Comparison of ENCODE assay signal across 9 mouse cellular contexts in genomic region chr1:54979226-54979984, GRCm38 (mm10). TPM values are rescaled to one million over a fixed set of nuclear protein-coding genes. Genes with fewer than 3 reads are reported as not detected.
A peak's percentile ranks its signal among the peaks of the same experiment; 100 is the strongest.
DNase-seq lines count a peak whose midpoint lies in the region; ATAC-seq and TF ChIP-seq lines count a peak whose summit lies in the region.
"Had no signal": no experiment of that assay in that cellular context is flagged by ENCODE, and none has a peak within 500 bp of the region (broad histone marks: within the 10 kb centered on the region; RNA-seq: fewer than 3 reads in every experiment).

No protein-coding gene starts in this region.

- peak; percentile 58; the same call in 1 of the 2 replicates for ATAC-seq in lung, embryonic 14.5 days (ENCODE audit: insufficient read depth)
- peak; percentile 57 for ATAC-seq in forebrain, embryonic 16.5 days
- ATAC-seq in liver, postnatal 0 days: peak; percentile 59

- H3K4me2 ChIP-seq in lung, embryonic 14.5 days: no peak overlapping the region
- no peak overlapping the region for H3K4me2 ChIP-seq in forebrain, embryonic 16.5 days (ENCODE audit: low read length)
- H3K4me2 ChIP-seq in liver, postnatal 0 days (ENCODE audit: low read depth, low read length): no peak overlapping the region

- peaks cover 7% of the 10 kb centered on the region; the same call in 1 of the 2 replicates for H3K36me3 ChIP-seq in lung, embryonic 14.5 days (ENCODE audit: insufficient read depth)
- no peaks in the 10 kb centered on the region for H3K36me3 ChIP-seq in forebrain, embryonic 16.5 days (ENCODE audit: control insufficient read depth, insufficient read depth)
- H3K36me3 ChIP-seq in liver, postnatal 0 days (replicated peaks; ENCODE audit: insufficient read depth, low read length): peaks cover 5% of the 10 kb centered on the region

- no peak for TF ChIP-seq EP300 in liver, postnatal 0 days (IDR thresholded peaks at IDR 0.05; ENCODE audit: low read depth)

- H3K9ac ChIP-seq in lung, embryonic 14.5 days: no peak overlapping the region
- H3K9ac ChIP-seq in forebrain, embryonic 16.5 days (replicated peaks; ENCODE audit: low read depth, low read length): no peak overlapping the region
- no peak overlapping the region for H3K9ac ChIP-seq in liver, postnatal 0 days (replicated peaks)

- H3K27ac ChIP-seq in lung, embryonic 14.5 days (ENCODE audit: low read depth): no peak overlapping the region
- H3K27ac ChIP-seq in forebrain, embryonic 16.5 days (ENCODE audit: low read length): no peak overlapping the region
- no peak overlapping the region for H3K27ac ChIP-seq in liver, postnatal 0 days (ENCODE audit: low read depth)

- DNase-seq in cerebellum, postnatal 10 days: peak; percentile 45 to 66
- no peak for DNase-seq in cerebellum, adult 8-10 months
- DNase-seq in lung, embryonic 14.5 days: peak; percentile 76
- no peak for DNase-seq in lung, postnatal 4 days
- DNase-seq in liver, postnatal 0 days: no peak
- DNase-seq in spleen, adult 18-20 months: no peak
- no peak for DNase-seq in adrenal gland, postnatal 25 days

- H3K9me3 ChIP-seq in lung, embryonic 14.5 days (ENCODE audit: low read depth, low read length): no peaks in the 10 kb centered on the region
- no peaks in the 10 kb centered on the region for H3K9me3 ChIP-seq in forebrain, embryonic 16.5 days (ENCODE audit: control insufficient read depth, low read length)
- no peaks in the 10 kb centered on the region for H3K9me3 ChIP-seq in liver, postnatal 0 days (ENCODE audit: low read length)

- peak; percentile 56 for TF ChIP-seq CTCF in lung, embryonic 14.5 days (IDR thresholded peaks at IDR 0.05; ENCODE audit: low read depth)
- peak; percentile 55 for TF ChIP-seq CTCF in liver, postnatal 0 days (IDR thresholded peaks at IDR 0.05; ENCODE audit: low read depth)

- H3K27me3 ChIP-seq in lung, embryonic 14.5 days (ENCODE audit: insufficient read depth, low read length): no peaks in the 10 kb centered on the region
- no peaks in the 10 kb centered on the region for H3K27me3 ChIP-seq in forebrain, embryonic 16.5 days (replicated peaks; ENCODE audit: control insufficient read depth, insufficient read depth, low read length)
- no peaks in the 10 kb centered on the region for H3K27me3 ChIP-seq in liver, postnatal 0 days (ENCODE audit: insufficient read depth, low read length)

- WGBS in lung, embryonic 14.5 days: 41% methylated on average over 1 of the region's 1 CpGs
- WGBS in forebrain, embryonic 16.5 days: 61% methylated on average over 1 of the region's 1 CpGs
- WGBS in liver, postnatal 0 days (ENCODE audit: insufficient replicate concordance): 57% methylated on average over 1 of the region's 1 CpGs

- H3K4me1 ChIP-seq in lung, embryonic 14.5 days (ENCODE audit: insufficient read depth): no peaks in the 10 kb centered on the region
- no peaks in the 10 kb centered on the region for H3K4me1 ChIP-seq in forebrain, embryonic 16.5 days (replicated peaks; ENCODE audit: control insufficient read depth, insufficient read depth, low read length)
- no peaks in the 10 kb centered on the region for H3K4me1 ChIP-seq in liver, postnatal 0 days (ENCODE audit: insufficient read depth)

- no peak overlapping the region for H3K4me3 ChIP-seq in lung, embryonic 14.5 days (ENCODE audit: low read depth, low read length)
- H3K4me3 ChIP-seq in forebrain, embryonic 16.5 days (replicated peaks; ENCODE audit: low read length): no peak overlapping the region
- no peak overlapping the region for H3K4me3 ChIP-seq in liver, postnatal 0 days (ENCODE audit: low read depth, low read length)
- H3K4me3 ChIP-seq: erythroblast, embryonic 14.5 days had no signal

RNA-seq across cellular contexts. Expression of gene Sf3b1, which starts 47.9 kb away (rescaled TPM):
- 313 and 342 TPM in 2 replicates for polyA plus RNA-seq in lung, embryonic 14.5 days (2014; fragmentation: Nextera tagmentation; extraction: Ambion mirVana)
- polyA plus RNA-seq in forebrain, embryonic 16.5 days (2015; fragmentation: Nextera tagmentation; extraction: Ambion mirVana): 379 and 442 TPM in 2 replicates
- 101 and 117 TPM in 2 replicates for polyA plus RNA-seq in liver, postnatal 0 days (2015; fragmentation: Nextera tagmentation; extraction: Ambion mirVana)
- 134 and 161 TPM in 2 replicates for total RNA-seq in adrenal gland, postnatal 25 days (2021)

RNA-seq across cellular contexts. Expression of gene Ankrd44, which starts 53.2 kb away (rescaled TPM):
- 18.3 and 22.2 TPM in 2 replicates for polyA plus RNA-seq in lung, embryonic 14.5 days (2014; fragmentation: Nextera tagmentation; extraction: Ambion mirVana)
- 24.0 and 28.2 TPM in 2 replicates for polyA plus RNA-seq in forebrain, embryonic 16.5 days (2015; fragmentation: Nextera tagmentation; extraction: Ambion mirVana)
- 4.0 and 4.7 TPM in 2 replicates for polyA plus RNA-seq in liver, postnatal 0 days (2015; fragmentation: Nextera tagmentation; extraction: Ambion mirVana)
- total RNA-seq in adrenal gland, postnatal 25 days (2021): 13.1 and 20.4 TPM in 2 replicates

Comparison
In these comparisons a context has a peak if more than half of its experiments do, and no peak if none do; other contexts are left out.
1. DNase-seq: peak in cerebellum, postnatal 10 days (2 of 2) and lung, embryonic 14.5 days (single experiment); none in cerebellum, adult 8-10 months (single experiment), lung, postnatal 4 days (0 of 2), liver, postnatal 0 days (single experiment), spleen, adult 18-20 months (0 of 2) and adrenal gland, postnatal 25 days (single experiment).
2. Peak in every context shown above with its lines, with median percentiles within 50 percentile points of each other: ATAC-seq.